13 mouse cellular contexts compared by ENCODE assay signal in genomic region chr3:89546951-89547350, GRCm38 (mm10). TPM values are rescaled to one million over a fixed set of nuclear protein-coding genes. Genes with fewer than 3 reads are reported as not detected.
A peak's percentile ranks its signal among the peaks of the same experiment; 100 is the strongest.
DNase-seq lines count a peak whose midpoint lies in the region; ATAC-seq and TF ChIP-seq lines count a peak whose summit lies in the region.
"Had no signal": no experiment of that assay in that cellular context is flagged by ENCODE, and none has a peak within 500 bp of the region (broad histone marks: within the 10 kb centered on the region; RNA-seq: fewer than 3 reads in every experiment).

No protein-coding gene starts in this region.

- peak; percentile 70 for ATAC-seq in frontal cortex, adult (ENCODE audit: low TSS enrichment)
- no peak for ATAC-seq in neural tube, embryonic 14.5 days (ENCODE audit: low read depth)

- H3K4me1 ChIP-seq in neural tube, embryonic 14.5 days (ENCODE audit: control insufficient read depth, insufficient read depth, low read length) = no peaks in the 10 kb centered on the region

- TF ChIP-seq POLR2A in brain, embryonic 14.5 days (IDR thresholded peaks at IDR 0.05; ENCODE audit: borderline replicate concordance, extremely low read depth, insufficient read depth, insufficient read length, poor library complexity, severe bottlenecking) = no peak

- intact Hi-C loops in left cerebral cortex, postnatal 25 days (cut with DNase I) = no loop called here
- intact Hi-C loops in left cerebral cortex, postnatal 10 days (cut with DNase I) = no loop called here

- H3K4me3 ChIP-seq in neural tube, embryonic 14.5 days (ENCODE audit: low read depth, low read length) = no peak overlapping the region
- H3K4me3 ChIP-seq: midbrain, embryonic 12.5 days had no signal

- no peak overlapping the region for H3K9ac ChIP-seq in neural tube, embryonic 14.5 days (replicated peaks; ENCODE audit: low read depth, low read length)
- H3K9ac ChIP-seq: midbrain, embryonic 12.5 days had no signal

- no peaks in the 10 kb centered on the region for H3K9me3 ChIP-seq in neural tube, embryonic 14.5 days (ENCODE audit: control insufficient read depth, low read length)
- H3K9me3 ChIP-seq: midbrain, embryonic 12.5 days had no signal

- no peaks in the 10 kb centered on the region for H3K27me3 ChIP-seq in neural tube, embryonic 14.5 days (ENCODE audit: control insufficient read depth, insufficient read depth, low read length)
- H3K27me3 ChIP-seq: midbrain, embryonic 12.5 days had no signal

- H3K4me2 ChIP-seq in neural tube, embryonic 14.5 days (ENCODE audit: low read depth, low read length) = no peak overlapping the region
- H3K4me2 ChIP-seq: heart, embryonic 11.5 days; liver, embryonic 11.5 days; midbrain, embryonic 12.5 days had no signal

- no peak for DNase-seq in frontal cortex, postnatal 25 days (ENCODE audit: low spot score in 2 of 2)
- DNase-seq in left cerebral cortex, postnatal 25 days (ENCODE audit: low spot score in 2 of 2) = peak; percentile 42 to 47
- DNase-seq in left cerebral cortex, postnatal 10 days (ENCODE audit: extremely low spot score in 1 of 2, low spot score in 2 of 2) = no peak
- DNase-seq in brain, embryonic 14.5 days (ENCODE audit: low read depth) = peak; percentile 53
- no peak for DNase-seq in gastrocnemius, postnatal 10 days
- no peak for DNase-seq in adrenal gland, adult 8-10 months
- DNase-seq: cerebellum, postnatal 25 days; lung, postnatal 10 days had no signal

- WGBS in neural tube, embryonic 14.5 days = 35% methylated on average over 5 of the region's 5 CpGs

- TF ChIP-seq CTCF in brain, embryonic 14.5 days (IDR thresholded peaks at IDR 0.05; ENCODE audit: borderline replicate concordance, extremely low read depth, insufficient read depth, insufficient read length) = no peak

- H3K27ac ChIP-seq in neural tube, embryonic 14.5 days (ENCODE audit: low read depth, low read length) = 0 out of 2 replicates have a peak overlapping the region, but pooled peaks have one; percentile 22
- H3K27ac ChIP-seq: midbrain, embryonic 12.5 days had no signal

- H3K36me3 ChIP-seq in neural tube, embryonic 14.5 days (ENCODE audit: control insufficient read depth, insufficient read depth, low read length) = no peaks in the 10 kb centered on the region
- H3K36me3 ChIP-seq: midbrain, embryonic 12.5 days had no signal

RNA-seq across cellular contexts. Expression of gene Kcnn3, which starts 27.0 kb away (rescaled TPM):
- total RNA-seq in left cerebral cortex, postnatal 25 days (2021) = 10 to 100 TPM; 20.3 to 22.8 TPM
- 10 to 100 TPM; 22.9 to 23.7 TPM for total RNA-seq in left cerebral cortex, postnatal 10 days (2021)
- polyA plus RNA-seq in brain, embryonic 14.5 days (2012; rRNA removed) = 11.5 and 13.8 TPM in 2 replicates
- polyA plus RNA-seq in neural tube, embryonic 14.5 days (2014; fragmentation: Nextera tagmentation; extraction: Ambion mirVana) = 6.1 and 9.9 TPM in 2 replicates
- total RNA-seq in gastrocnemius, postnatal 10 days (2021) = 10 to 100 TPM in 1 of 2 experiments, 1 to 10 TPM in 1; 6.9 to 11.9 TPM
- 1 to 10 TPM; 3.8 to 6.6 (median 5.2) TPM for total RNA-seq in adrenal gland, adult 8-10 months (2022)

Comparison
In these comparisons a context has a peak if more than half of its experiments do, and no peak if none do; other contexts are left out.
1. DNase-seq: peak in left cerebral cortex, postnatal 25 days (2 of 2) and brain, embryonic 14.5 days (single experiment); none in frontal cortex, postnatal 25 days (0 of 2), left cerebral cortex, postnatal 10 days (0 of 2), gastrocnemius, postnatal 10 days (single experiment) and adrenal gland, adult 8-10 months (single experiment).